Mouse (Mus musculus): Measurements from ENCODE around the gene Tle2.

DNA sequence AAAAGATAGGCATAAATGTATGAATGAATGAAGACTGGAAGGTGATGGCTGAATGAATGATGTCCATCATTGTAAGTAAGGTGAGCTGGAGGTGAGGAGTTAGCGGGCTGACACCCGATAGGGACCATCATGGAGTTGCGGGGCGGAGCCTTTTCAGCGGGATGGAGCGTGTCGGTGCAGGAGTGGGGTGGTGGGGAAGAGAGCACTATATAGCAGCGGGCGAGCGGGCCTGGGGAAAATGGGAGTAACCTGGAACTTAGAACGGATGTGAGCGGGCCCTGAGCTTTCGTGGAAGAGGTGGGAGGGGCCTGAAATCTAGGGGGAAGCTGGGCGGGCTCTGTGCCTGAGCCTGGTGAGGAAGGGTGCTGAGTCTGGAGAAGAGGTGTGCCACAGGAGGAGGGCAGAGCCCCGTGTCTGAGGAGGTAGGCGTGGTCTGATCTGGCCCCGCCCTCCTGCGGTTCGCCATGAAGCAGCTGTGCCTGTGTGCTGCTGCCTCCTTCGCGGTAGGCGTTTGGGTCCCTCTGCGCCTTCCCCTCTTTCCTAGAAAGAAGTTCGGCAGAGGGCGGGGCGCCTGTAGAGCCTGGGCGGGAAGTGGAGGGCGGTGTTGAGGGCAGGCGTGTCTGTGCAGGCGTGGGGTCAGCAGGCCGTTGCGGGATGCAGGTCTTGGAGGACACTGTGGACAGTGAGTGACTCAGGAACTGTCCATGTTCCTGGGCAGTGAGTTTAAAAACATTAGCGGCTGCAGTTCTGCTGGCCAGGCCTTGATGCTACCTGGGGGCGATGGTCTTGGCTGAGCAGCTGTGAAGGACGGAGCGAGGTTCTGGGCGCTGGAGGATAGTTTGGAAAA, 59.1 kb downstream of the Tle2 start:
- no peak for TF ChIP-seq POLR2A (IDR thresholded peaks at IDR 0.05; ENCODE audit: low read depth, low read length)
- TF ChIP-seq CTCF (conservative IDR thresholded peaks at IDR 0.05; ENCODE audit: insufficient read depth, insufficient read length, low read depth, low read length): no peak
